Mouse (Mus musculus) stomach, embryonic 16.5 days (tissue): ENCODE data around the gene Gm5737. TPM values are rescaled to one million over a fixed set of nuclear protein-coding genes. Genes with fewer than 3 reads are reported as not detected.

ENCODE experiments used
- ATAC-seq: fragments of 200-750 bp; cut with Nextera tagmentation; 2 replicates; pipeline ENCODE4 v1.8.0; 2017; ENCODE audit warnings: moderate number of reproducible peaks, moderate TSS enrichment; ENCODE audit not compliant: insufficient read depth, low FRiP score
- H3K27ac ChIP-seq: fragments of 300-500 bp; sonication (generic); 2 replicates; pipeline ENCODE4 v1.5.1; 2014; ENCODE audit warnings: low read length
- H3K27me3 ChIP-seq: fragments of 300-500 bp; sonication (generic); 2 replicates; pipeline ENCODE4 v1.6.1; 2014; ENCODE audit warnings: low read length, control low read depth, mixed read lengths; ENCODE audit not compliant: control insufficient read depth, insufficient read depth
- H3K36me3 ChIP-seq: fragments of 300-500 bp; sonication (generic); 2 replicates; pipeline ENCODE4 v1.6.1; 2014; ENCODE audit warnings: low read length; ENCODE audit not compliant: control insufficient read depth, insufficient read depth
- H3K4me1 ChIP-seq: fragments of 300-500 bp; sonication (generic); 2 replicates; pipeline ENCODE4 v1.6.1; 2014; ENCODE audit warnings: low read length, control low read depth, mixed read lengths; ENCODE audit not compliant: control insufficient read depth, insufficient read depth
- H3K4me2 ChIP-seq: fragments of 300-500 bp; sonication (generic); 2 replicates; pipeline ENCODE4 v1.6.1; 2014; ENCODE audit warnings: low read depth, low read length, mixed read lengths
- H3K4me3 ChIP-seq: fragments of 300-500 bp; sonication (generic); replicated peaks from 2 replicates; pipeline ENCODE4 v1.5.1; 2014; ENCODE audit warnings: mild to moderate bottlenecking, low read length
- H3K9ac ChIP-seq: fragments of 300-500 bp; sonication (generic); 2 replicates; pipeline ENCODE4 v1.6.1; 2014; ENCODE audit warnings: low read length
- H3K9me3 ChIP-seq: fragments of 300-500 bp; sonication (generic); replicated peaks from 2 replicates; pipeline ENCODE4 v1.6.1; 2016; ENCODE audit warnings: low read length, control low read depth; ENCODE audit not compliant: control insufficient read depth
- WGBS: fragments of 180-500 bp; shearing (Covaris S2); extraction: QIAGEN DNeasy Blood & Tissue Kit; methylation state at CpG from one replicate; pipeline ENCODE4 v1.1.7; 2014; 5-methylcytosine and 5-hydroxymethylcytosine counted together
- polyA plus RNA-seq: library from polyadenylated mRNA; unstranded; fragments of >200 nt; fragmentation: Nextera tagmentation; extraction: Ambion mirVana; gene quantifications from 2 replicates; pipeline ENCODE4 v1.2.1, GENCODE M21; 2015

Gene Gm5737
- polyA plus RNA-seq, 1 experiment from 2014 or later: not detected

GRCm38 (mm10) chr7:120859854-120860253 is 47.7 kb downstream of the Gm5737 start:
- Histone ChIP-seq H3K4me3 (no peak overlapping the region), H3K4me2 (no peak overlapping the region), H3K9ac (no peak overlapping the region), H3K9me3 (no peaks in the 10 kb centered on the region), H3K4me1 (peaks cover 44% of the 10 kb centered on the region), H3K27ac (no peak overlapping the region), H3K27me3 (no peaks in the 10 kb centered on the region), H3K36me3 (peaks cover 12% of the 10 kb centered on the region; the same call in 1 of the 2 replicates)
- WGBS: 78% methylated on average over 11 of the region's 11 CpGs
- no peak for ATAC-seq

DNA sequence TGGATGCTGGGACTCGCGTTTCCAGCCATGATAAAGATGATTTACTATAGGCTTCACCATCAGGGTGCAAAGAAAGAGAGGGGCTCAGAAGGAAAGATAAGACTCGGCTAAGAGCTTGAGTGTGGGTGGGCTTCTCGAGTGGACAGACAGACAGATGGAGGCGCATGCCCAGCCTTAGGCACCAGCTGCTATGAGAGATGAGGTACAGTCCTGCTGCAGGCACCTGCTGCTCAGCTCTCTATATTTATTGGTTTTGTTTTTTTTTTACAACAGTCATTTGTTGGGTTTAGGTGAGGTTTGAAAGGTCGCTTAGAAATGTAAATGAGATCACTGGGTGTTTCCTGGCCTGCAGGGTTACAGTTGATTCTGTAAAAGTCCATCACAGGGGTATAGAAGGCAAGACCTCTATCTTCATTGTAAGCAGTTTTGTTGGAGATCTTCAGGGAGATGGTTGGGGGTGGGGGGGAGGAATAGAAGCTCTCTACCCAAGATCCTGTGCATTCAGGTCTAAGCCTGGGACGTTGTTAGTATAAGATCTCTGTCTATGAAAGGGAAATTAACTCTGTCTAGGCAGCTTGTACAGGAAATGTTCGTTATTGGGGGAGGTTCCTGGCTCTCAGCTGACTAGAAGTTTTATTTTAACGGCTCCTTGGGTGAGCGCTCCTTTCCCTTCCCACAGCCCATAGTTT is 48.8 kb downstream of the Gm5737 start:
- Histone ChIP-seq H3K27ac (peak overlapping the region; percentile 5; the same call in 1 of the 2 replicates), H3K9ac (no peak overlapping the region), H3K4me1 (peaks cover 49% of the 10 kb centered on the region), H3K27me3 (no peaks in the 10 kb centered on the region), H3K4me2 (no peak overlapping the region), H3K4me3 (no peak overlapping the region), H3K9me3 (no peaks in the 10 kb centered on the region), H3K36me3 (peaks cover 12% of the 10 kb centered on the region; the same call in 1 of the 2 replicates)
- ATAC-seq: no peak
- 49% methylated on average over 10 of the region's 10 CpGs for WGBS

DNA sequence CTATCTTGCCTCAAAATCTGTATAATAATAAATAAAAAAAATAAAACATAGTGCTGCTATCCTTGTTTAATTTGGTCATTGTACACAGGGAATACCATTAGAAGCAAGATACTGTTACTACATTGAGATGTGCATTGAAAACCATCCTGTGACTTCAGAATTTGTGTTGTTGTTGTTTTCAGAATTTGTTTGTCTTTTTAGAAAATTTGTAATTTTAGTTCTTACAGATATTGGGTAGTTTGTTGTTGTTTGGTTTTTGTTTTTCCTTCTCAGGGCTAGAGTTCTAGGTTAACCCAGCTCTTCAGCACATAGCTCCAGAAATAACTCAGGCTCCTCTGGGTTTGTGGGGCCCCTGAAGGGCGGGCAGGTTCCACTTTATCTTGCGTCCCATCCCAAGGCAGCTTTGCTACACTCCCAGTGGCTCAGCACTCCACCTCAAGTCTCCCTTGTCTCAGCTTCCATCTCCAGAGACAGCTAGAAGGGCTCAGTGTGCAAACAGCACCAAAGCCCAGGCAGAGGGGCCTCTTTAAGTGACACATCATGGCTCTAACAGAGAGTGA is 49.4 kb downstream of the Gm5737 start:
- Histone ChIP-seq H3K4me3 (no peak overlapping the region), H3K27me3 (no peaks in the 10 kb centered on the region), H3K4me2 (no peak overlapping the region), H3K9me3 (no peaks in the 10 kb centered on the region), H3K27ac (peak overlapping the region; percentile 97), H3K9ac (0 out of 2 replicates have a peak overlapping the region, but pooled peaks have one; percentile 17), H3K4me1 (peaks cover 55% of the 10 kb centered on the region), H3K36me3 (peaks cover 12% of the 10 kb centered on the region; the same call in 1 of the 2 replicates)
- no peak for ATAC-seq
- WGBS: 43% methylated on average over 2 of the region's 2 CpGs

GRCm38 (mm10) chr7:120862196-120862595 is 50.0 kb downstream of the Gm5737 start:
- Histone ChIP-seq H3K27ac (peak overlapping the region; percentile 97), H3K9ac (peak overlapping the region; percentile 6; the same call in 1 of the 2 replicates), H3K4me2 (no peak overlapping the region), H3K4me3 (no peak overlapping the region), H3K36me3 (peaks cover 12% of the 10 kb centered on the region; the same call in 1 of the 2 replicates), H3K9me3 (no peaks in the 10 kb centered on the region), H3K4me1 (peaks cover 61% of the 10 kb centered on the region), H3K27me3 (no peaks in the 10 kb centered on the region)
- WGBS: 37% methylated on average over 3 of the region's 3 CpGs
- ATAC-seq: no peak

GRCm38 (mm10) chr7:120862626-120863025 is 50.5 kb downstream of the Gm5737 start:
- no peak overlapping the region for H3K4me3 ChIP-seq
- H3K36me3 ChIP-seq: peaks cover 12% of the 10 kb centered on the region; the same call in 1 of the 2 replicates
- 60% methylated on average over 7 of the region's 7 CpGs for WGBS
- H3K4me1 ChIP-seq: peaks cover 66% of the 10 kb centered on the region
- peak overlapping the region; percentile 6; the same call in 1 of the 2 replicates for H3K9ac ChIP-seq
- H3K4me2 ChIP-seq: no peak overlapping the region
- ATAC-seq: no peak
- H3K27ac ChIP-seq: peak overlapping the region; percentile 97
- H3K27me3 ChIP-seq: no peaks in the 10 kb centered on the region
- H3K9me3 ChIP-seq: no peaks in the 10 kb centered on the region

GRCm38 (mm10) chr7:120863476-120863875 is 51.3 kb downstream of the Gm5737 start:
- H3K36me3 ChIP-seq: peaks cover 8% of the 10 kb centered on the region; the same call in 1 of the 2 replicates
- peaks cover 74% of the 10 kb centered on the region for H3K4me1 ChIP-seq
- H3K9me3 ChIP-seq: no peaks in the 10 kb centered on the region
- ATAC-seq: no peak
- peak overlapping the region; percentile 97 for H3K27ac ChIP-seq
- no peak overlapping the region for H3K4me3 ChIP-seq
- H3K27me3 ChIP-seq: no peaks in the 10 kb centered on the region
- H3K4me2 ChIP-seq: no peak overlapping the region
- H3K9ac ChIP-seq: peak overlapping the region; percentile 27
- 36% methylated on average over 5 of the region's 5 CpGs for WGBS

DNA sequence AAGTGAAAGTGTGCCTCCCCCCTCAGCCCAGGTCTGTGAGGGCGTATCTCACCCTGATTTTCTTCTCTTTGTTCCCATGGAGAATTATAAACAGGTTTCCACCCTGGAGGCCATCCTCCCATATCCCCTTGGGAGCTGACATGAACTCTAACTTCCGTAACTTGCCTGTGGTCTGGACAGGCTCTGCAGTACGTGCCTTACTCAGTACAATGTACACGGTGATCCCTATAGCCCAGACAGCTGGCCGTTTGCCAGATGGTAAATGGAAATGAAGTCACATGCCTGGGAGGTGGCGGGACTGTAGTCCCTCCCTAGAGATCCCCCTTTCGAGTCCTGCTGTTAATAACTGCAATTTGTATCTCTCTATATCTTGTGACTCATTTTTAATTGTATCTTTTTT is 52.9 kb downstream of the Gm5737 start:
- H3K36me3 ChIP-seq: no peaks in the 10 kb centered on the region
- H3K27me3 ChIP-seq: no peaks in the 10 kb centered on the region
- H3K4me3 ChIP-seq: no peak overlapping the region
- H3K27ac ChIP-seq: peak overlapping the region; percentile 97
- peaks cover 86% of the 10 kb centered on the region for H3K4me1 ChIP-seq
- WGBS: 2% methylated on average over 7 of the region's 7 CpGs
- ATAC-seq: peak; percentile 93
- H3K9me3 ChIP-seq: no peaks in the 10 kb centered on the region
- no peak overlapping the region for H3K9ac ChIP-seq
- peak overlapping the region; percentile 43 for H3K4me2 ChIP-seq

DNA sequence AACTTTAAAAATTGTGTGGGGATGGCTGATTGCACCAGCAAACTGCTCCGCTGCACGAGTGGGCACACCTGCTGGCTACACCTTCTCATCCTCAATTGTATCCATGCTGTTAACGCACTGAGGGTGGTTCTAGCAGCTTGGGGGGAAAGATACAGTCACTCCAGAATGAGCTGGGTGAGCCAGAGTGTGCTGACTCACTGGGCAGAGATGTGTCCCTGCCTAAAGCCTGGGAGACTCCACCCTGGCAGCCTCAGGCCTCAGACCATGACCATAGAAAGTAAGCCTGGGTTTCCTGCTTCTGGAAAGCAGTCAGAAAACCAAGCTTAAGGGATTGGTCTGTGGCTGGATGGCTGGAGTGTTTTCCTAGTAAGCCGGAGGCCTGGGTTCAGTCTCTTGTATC is 53.7 kb downstream of the Gm5737 start:
- no peaks in the 10 kb centered on the region for H3K36me3 ChIP-seq
- 47% methylated on average over 4 of the region's 4 CpGs for WGBS
- no peaks in the 10 kb centered on the region for H3K9me3 ChIP-seq
- peak overlapping the region; percentile 97 for H3K27ac ChIP-seq
- H3K4me3 ChIP-seq: no peak overlapping the region
- H3K27me3 ChIP-seq: no peaks in the 10 kb centered on the region
- peaks cover 89% of the 10 kb centered on the region for H3K4me1 ChIP-seq
- ATAC-seq: peak; percentile 72
- peak overlapping the region; percentile 43; the same call in 1 of the 2 replicates for H3K4me2 ChIP-seq
- H3K9ac ChIP-seq: peak overlapping the region; percentile 69

- ATAC-seq: no peak
- Histone ChIP-seq H3K9ac (peak overlapping the region; percentile 69), H3K36me3 (peaks cover 3% of the 10 kb centered on the region; the same call in 1 of the 2 replicates), H3K27me3 (no peaks in the 10 kb centered on the region), H3K27ac (peak overlapping the region; percentile 97), H3K4me2 (0 out of 2 replicates have a peak overlapping the region, but pooled peaks have one; percentile 5), H3K4me1 (peaks cover 89% of the 10 kb centered on the region), H3K9me3 (no peaks in the 10 kb centered on the region), H3K4me3 (no peak overlapping the region)
- WGBS: 66% methylated on average over 2 of the region's 2 CpGs
Observed at GRCm38 (mm10) chr7:120866684-120867083, 54.5 kb downstream of the Gm5737 start.
